In the genomic region with DNA sequence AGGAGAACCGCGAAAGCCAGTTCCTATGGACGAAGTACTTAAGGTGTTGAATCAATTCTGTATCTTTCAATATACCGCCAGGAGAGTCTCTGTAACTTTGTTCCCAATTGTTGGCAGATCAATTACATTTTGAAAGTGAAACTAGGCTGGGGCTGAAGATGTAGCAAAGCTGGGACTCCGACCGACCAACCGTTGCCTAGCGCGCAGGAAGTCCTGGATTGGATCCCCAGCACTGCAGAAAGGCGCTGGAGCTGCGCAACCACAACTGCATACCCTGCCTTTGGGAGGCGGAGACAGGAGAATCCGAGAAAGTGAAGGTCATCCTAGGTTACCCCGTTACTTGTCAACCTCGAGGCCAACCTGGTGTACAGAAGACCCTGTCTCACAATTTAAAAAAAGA, we compare ENCODE assay signal across 37 mouse cellular contexts. TPM values are rescaled to one million over a fixed set of nuclear protein-coding genes. Genes with fewer than 3 reads are reported as not detected.
A peak's percentile ranks its signal among the peaks of the same experiment; 100 is the strongest.
DNase-seq lines count a peak whose midpoint lies in the region; ATAC-seq and TF ChIP-seq lines count a peak whose summit lies in the region.
"Had no signal": no experiment of that assay in that cellular context is flagged by ENCODE, and none has a peak within 500 bp of the region (broad histone marks: within the 10 kb centered on the region; RNA-seq: fewer than 3 reads in every experiment).

No protein-coding gene starts in this region.

- peak; percentile 39 for DNase-seq in gastrocnemius, adult 2 months
- no peak for DNase-seq in gastrocnemius, postnatal 4 days (ENCODE audit: low spot score in 2 of 2)
- peak; percentile 11 for DNase-seq in ES-CJ7 (ENCODE audit: low read depth, low spot score)
- DNase-seq in left cerebral cortex, postnatal 14 days (ENCODE audit: low spot score in 2 of 2) = no peak
- no peak for DNase-seq in left cerebral cortex, adult 11 months (ENCODE audit: low spot score)
- DNase-seq: adrenal gland, adult 2 months; adrenal gland, postnatal 14 days; B cell, adult 2 months; cerebellum, adult 11 months; cerebellum, adult 8-10 months; cerebellum, postnatal 10 days; cerebellum, postnatal 36 days; embryo, embryonic 11 days; gastrocnemius, postnatal 25 days; heart, postnatal 14 days; heart, postnatal 4 days had no signal

- intact Hi-C loops in gastrocnemius, adult 2 months (cut with DNase I) = no loop called here
- intact Hi-C loops in left cerebral cortex, postnatal 14 days (cut with DNase I) = no loop called here

- H3K9me3 ChIP-seq in megakaryocyte, embryonic 14.5 days = peaks cover 7% of the 10 kb centered on the region
- H3K9me3 ChIP-seq: embryonic facial prominence, embryonic 10.5 days; embryonic facial prominence, embryonic 13.5 days; forebrain, embryonic 12.5 days; forebrain, embryonic 15.5 days; heart, embryonic 10.5 days; heart, embryonic 13.5 days had no signal

- ATAC-seq in megakaryocyte, adult 5-6 weeks (ENCODE audit: poor library complexity, severe bottlenecking) = no peak
- ATAC-seq in granulocyte monocyte progenitor cell, adult 5-6 weeks (replicated peaks; ENCODE audit: poor library complexity, severe bottlenecking) = peak; percentile 40; the same call in 1 of the 2 replicates
- ATAC-seq: forebrain, embryonic 15.5 days; hindbrain, postnatal 0 days; inflammation-experienced regulatory T-cells, adult 6 months; intestine, embryonic 16.5 days had no signal

- no peak overlapping the region for H3K27ac ChIP-seq in gastrocnemius, adult 2 months
- H3K27ac ChIP-seq: embryonic facial prominence, embryonic 10.5 days; embryonic facial prominence, embryonic 13.5 days; forebrain, embryonic 12.5 days; forebrain, embryonic 15.5 days; heart, embryonic 10.5 days; heart, embryonic 13.5 days; hindbrain, embryonic 14.5 days; hindbrain, postnatal 0 days had no signal

- peaks cover 1% of the 10 kb centered on the region for H3K27me3 ChIP-seq in megakaryocyte, embryonic 14.5 days (replicated peaks)
- H3K27me3 ChIP-seq: CH12.LX; embryonic facial prominence, embryonic 13.5 days; forebrain, embryonic 12.5 days; forebrain, embryonic 15.5 days; heart, embryonic 13.5 days had no signal

- no peak for TF ChIP-seq CTCF in gastrocnemius, adult 2 months (IDR thresholded peaks at IDR 0.05)

- H3K4me3 ChIP-seq in gastrocnemius, adult 2 months = peak overlapping the region; percentile 41
- peak overlapping the region; percentile 18 for H3K4me3 ChIP-seq in megakaryocyte, embryonic 14.5 days (replicated peaks)
- H3K4me3 ChIP-seq: embryonic facial prominence, embryonic 10.5 days; embryonic facial prominence, embryonic 13.5 days; erythroblast, embryonic 14.5 days; forebrain, embryonic 12.5 days; forebrain, embryonic 15.5 days; heart, embryonic 10.5 days; heart, embryonic 13.5 days had no signal

- H3K36me3 ChIP-seq in megakaryocyte, embryonic 14.5 days (replicated peaks; ENCODE audit: low read length) = no peaks in the 10 kb centered on the region
- H3K36me3 ChIP-seq: embryonic facial prominence, embryonic 10.5 days; embryonic facial prominence, embryonic 13.5 days; forebrain, embryonic 12.5 days; forebrain, embryonic 15.5 days; heart, embryonic 10.5 days; heart, embryonic 13.5 days had no signal

- peaks cover 5% of the 10 kb centered on the region; the same call in 1 of the 2 replicates for H3K4me1 ChIP-seq in megakaryocyte, embryonic 14.5 days
- H3K4me1 ChIP-seq: forebrain, embryonic 12.5 days; forebrain, embryonic 15.5 days; heart, embryonic 10.5 days; heart, embryonic 13.5 days had no signal

RNA-seq across cellular contexts. Expression of a gene that starts 13.1 kb away (rescaled TPM):
- 10 to 100 TPM; 13.0 to 29.3 TPM for total RNA-seq in gastrocnemius, adult 2 months (2021)
- 10 to 100 TPM; 33.8 to 37.3 TPM for total RNA-seq in gastrocnemius, postnatal 4 days (2021)
- polyA plus RNA-seq in megakaryocyte, embryonic 14.5 days (2012; ENCODE audit: insufficient read depth, low replicate concordance) = 0.81 and 1.5 TPM in 2 replicates
- total RNA-seq in megakaryocyte, adult 5-6 weeks (2015) = 17.0 and 17.1 TPM in 2 replicates
- total RNA-seq in megakaryocyte, adult 5-6 weeks (2017) = 16.4 and 20.5 TPM in 2 replicates
- 17.4 and 19.4 TPM in 2 replicates for total RNA-seq in granulocyte monocyte progenitor cell, adult 5-6 weeks (2014; fragmentation: Nextera tagmentation)
- total RNA-seq in granulocyte monocyte progenitor cell, adult 5-6 weeks (2017) = 15.5 and 21.0 TPM in 2 replicates
- total RNA-seq in left cerebral cortex, postnatal 14 days (2021) = 100 to 1,000 TPM; 102 to 103 TPM

RNA-seq across cellular contexts. Expression of a gene that starts 37.1 kb away (rescaled TPM):
- total RNA-seq in gastrocnemius, adult 2 months (2021) = not detected
- total RNA-seq in gastrocnemius, postnatal 4 days (2021) = not detected
- not detected in 2 replicates for polyA plus RNA-seq in megakaryocyte, embryonic 14.5 days (2012; ENCODE audit: insufficient read depth, low replicate concordance)
- total RNA-seq in megakaryocyte, adult 5-6 weeks (2015) = not detected in 2 replicates
- not detected in 2 replicates for total RNA-seq in megakaryocyte, adult 5-6 weeks (2017)
- total RNA-seq in granulocyte monocyte progenitor cell, adult 5-6 weeks (2014; fragmentation: Nextera tagmentation) = not detected in 2 replicates
- not detected in 2 replicates for total RNA-seq in granulocyte monocyte progenitor cell, adult 5-6 weeks (2017)
- not detected for total RNA-seq in left cerebral cortex, postnatal 14 days (2021)
- total RNA-seq: adrenal gland, adult 2 months; adrenal gland, postnatal 14 days; adrenal gland, postnatal 4 days; CH12.LX; ES-E14; gastrocnemius, postnatal 25 days; heart, adult 18-20 months; heart, postnatal 14 days; heart, postnatal 4 days; hindbrain, postnatal 0 days had no signal
- polyA plus RNA-seq: adrenal gland, adult 2 months; cortical plate, adult 2 months; embryonic facial prominence, embryonic 13.5 days; erythroblast, embryonic 14.5 days; forebrain, embryonic 12.5 days; forebrain, embryonic 15.5 days; heart, embryonic 10.5 days; heart, embryonic 13.5 days; heart, embryonic 16.5 days; hindbrain, embryonic 11.5 days; hindbrain, embryonic 14.5 days; hindbrain, postnatal 0 days; inflammation-experienced regulatory T-cells, adult 6 months; intestine, embryonic 16.5 days had no signal

Comparison
In these comparisons a context has a peak if more than half of its experiments do, and no peak if none do; other contexts are left out.
1. DNase-seq: peak in gastrocnemius, adult 2 months (single experiment) and ES-CJ7 (single experiment); none in gastrocnemius, postnatal 4 days (0 of 2), left cerebral cortex, postnatal 14 days (0 of 2) and left cerebral cortex, adult 11 months (single experiment).